Mouse (Mus musculus) cerebellum, adult 2 months (tissue): ENCODE measurements around the gene Ddb1.

Experiments
- CTCF ChIP-seq: fragments of 200-500 bp; IDR thresholded peaks from 2 replicates; pipeline ENCODE4 v1.5.1; 2011; ENCODE audit warnings: low read depth, mild to moderate bottlenecking, control low read depth, low read length, moderate library complexity, borderline replicate concordance; ENCODE audit not compliant: insufficient read depth
- POLR2A ChIP-seq: fragments of 200-500 bp; IDR thresholded peaks from 2 replicates; pipeline ENCODE4 v1.6.1; 2011; ENCODE audit warnings: low read length, control low read depth, borderline replicate concordance; ENCODE audit not compliant: insufficient read depth

DNA sequence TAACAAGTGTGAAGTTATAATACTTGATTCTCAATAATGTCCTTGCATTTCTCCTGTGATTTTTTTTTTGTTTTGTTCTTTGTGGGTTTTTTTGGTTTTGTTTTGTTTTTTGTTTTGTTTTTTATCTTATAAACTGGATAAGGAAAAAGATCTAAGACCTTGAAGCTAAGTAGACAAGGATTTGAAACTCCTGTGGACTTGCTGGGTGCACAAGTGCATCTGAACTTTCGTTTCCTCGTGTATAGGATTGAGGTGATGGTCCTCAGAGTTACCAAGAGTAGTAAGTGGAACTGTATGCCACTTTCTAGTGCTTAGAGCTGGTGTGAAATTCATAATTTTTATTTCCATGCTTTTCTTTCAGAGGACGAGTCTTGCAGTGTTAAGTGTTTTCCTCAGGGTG is 25.0 kb upstream of the Ddb1 start:
- TF ChIP-seq CTCF = no peak
- no peak for TF ChIP-seq POLR2A
